Mouse (Mus musculus): ENCODE results near the gene Gm13757. TPM values are rescaled to one million over a fixed set of nuclear protein-coding genes. Genes with fewer than 3 reads are reported as not detected.

Gene Gm13757
- polyA plus RNA-seq, 1 experiment from 2014 or later: not detected

DNA sequence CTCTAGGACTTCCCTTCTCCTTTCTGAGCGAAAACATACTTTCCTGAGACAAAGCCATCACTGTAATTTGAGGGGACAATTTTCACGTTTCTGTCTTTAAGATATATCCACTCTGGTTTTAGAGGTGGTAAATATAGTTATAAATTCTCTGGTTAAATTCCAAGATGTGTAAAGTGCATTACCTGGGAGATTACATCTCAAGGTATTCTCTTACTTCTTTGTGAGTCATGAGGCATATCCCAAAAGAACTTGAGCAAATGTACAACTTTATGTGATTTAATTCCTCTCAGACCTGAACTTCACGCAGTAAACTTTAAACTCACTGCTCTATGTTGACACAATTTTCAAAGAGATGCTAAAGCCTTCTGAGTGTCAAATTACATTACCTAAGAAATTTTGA lies 42.6 kb downstream of the Gm13757 start, which contains the start of gene Olfr1179:
Olfr1179 (minus strand) TSS at position 101 of the 400 bp plus-strand sequence.
- H3K27ac ChIP-seq (ENCODE audit: low read length): no peak within 1 kb of the TSS
- DNase-seq (ENCODE audit: low spot score) (no peak), ATAC-seq (no peak)
- no peaks in the 10 kb centered on the region for H3K27me3 ChIP-seq (replicated peaks; ENCODE audit: insufficient read depth, low read length)
- no peak within 1 kb of the TSS for H3K4me3 ChIP-seq (ENCODE audit: low read depth, low read length)
- no peaks in the 10 kb centered on the region for H3K4me1 ChIP-seq (ENCODE audit: insufficient read depth, low read depth, low read length)
- H3K4me2 ChIP-seq (replicated peaks; ENCODE audit: low read depth, low read length): no peak within 1 kb of the TSS
- H3K9me3 ChIP-seq (ENCODE audit: low read length): no peaks in the 10 kb centered on the region
- no peak within 1 kb of the TSS for H3K9ac ChIP-seq (replicated peaks; ENCODE audit: low read depth)
- no peaks in the 10 kb centered on the region for H3K36me3 ChIP-seq (ENCODE audit: insufficient read depth, low read length)
- WGBS: 71% methylated on average over 3 of the region's 3 CpGs
- TF ChIP-seq EP300 (IDR thresholded peaks at IDR 0.05) (no peak), CTCF (IDR thresholded peaks at IDR 0.05) (no peak)

Other genes starting within 250 kb of the Gm13757 start
- not detected in 2 replicates for gene Olfr1170, start 220.8 kb downstream of the Gm13757 start, polyA plus RNA-seq (2015; fragmentation: Nextera tagmentation; extraction: Ambion mirVana)
- gene Olfr1173, start 169.3 kb downstream of the Gm13757 start, polyA plus RNA-seq (2015; fragmentation: Nextera tagmentation; extraction: Ambion mirVana): not detected in 2 replicates
- not detected in 2 replicates for gene Olfr1174-ps, start 134.0 kb downstream of the Gm13757 start, polyA plus RNA-seq (2015; fragmentation: Nextera tagmentation; extraction: Ambion mirVana)
- not detected in 2 replicates for gene Olfr1175-ps, start 121.9 kb downstream of the Gm13757 start, polyA plus RNA-seq (2015; fragmentation: Nextera tagmentation; extraction: Ambion mirVana)
- gene Olfr1176, start 112.4 kb downstream of the Gm13757 start, polyA plus RNA-seq (2015; fragmentation: Nextera tagmentation; extraction: Ambion mirVana): not detected in 2 replicates
- not detected in 2 replicates for gene Olfr1177-ps, start 102.6 kb downstream of the Gm13757 start, polyA plus RNA-seq (2015; fragmentation: Nextera tagmentation; extraction: Ambion mirVana)
- not detected in 2 replicates for gene Olfr1178, start 62.1 kb downstream of the Gm13757 start, polyA plus RNA-seq (2015; fragmentation: Nextera tagmentation; extraction: Ambion mirVana)
- not detected in 2 replicates for gene Olfr1179, start 42.7 kb downstream of the Gm13757 start, polyA plus RNA-seq (2015; fragmentation: Nextera tagmentation; extraction: Ambion mirVana)
- not detected in 2 replicates for gene Olfr1180, start 30.0 kb downstream of the Gm13757 start, polyA plus RNA-seq (2015; fragmentation: Nextera tagmentation; extraction: Ambion mirVana)
- not detected in 2 replicates for gene Olfr1181, start 23.0 kb downstream of the Gm13757 start, polyA plus RNA-seq (2015; fragmentation: Nextera tagmentation; extraction: Ambion mirVana)
- gene Olfr1183, start 5.7 kb upstream of the Gm13757 start, polyA plus RNA-seq (2015; fragmentation: Nextera tagmentation; extraction: Ambion mirVana): not detected in 2 replicates
- gene Olfr1184, start 34.5 kb upstream of the Gm13757 start, polyA plus RNA-seq (2015; fragmentation: Nextera tagmentation; extraction: Ambion mirVana): not detected in 2 replicates
- gene Olfr1185-ps1, start 44.2 kb upstream of the Gm13757 start, polyA plus RNA-seq (2015; fragmentation: Nextera tagmentation; extraction: Ambion mirVana): not detected in 2 replicates
- gene Olfr1186, start 69.4 kb upstream of the Gm13757 start, polyA plus RNA-seq (2015; fragmentation: Nextera tagmentation; extraction: Ambion mirVana): not detected in 2 replicates
- gene Olfr1188, start 107.8 kb upstream of the Gm13757 start, polyA plus RNA-seq (2015; fragmentation: Nextera tagmentation; extraction: Ambion mirVana): not detected in 2 replicates
- not detected in 2 replicates for gene Olfr1189, start 137.3 kb upstream of the Gm13757 start, polyA plus RNA-seq (2015; fragmentation: Nextera tagmentation; extraction: Ambion mirVana)
- gene Olfr1191-ps1, start 191.4 kb upstream of the Gm13757 start, polyA plus RNA-seq (2015; fragmentation: Nextera tagmentation; extraction: Ambion mirVana): not detected in 2 replicates
- not detected in 2 replicates for gene Olfr1192-ps1, start 199.4 kb upstream of the Gm13757 start, polyA plus RNA-seq (2015; fragmentation: Nextera tagmentation; extraction: Ambion mirVana)
- gene Olfr1193, start 226.5 kb upstream of the Gm13757 start, polyA plus RNA-seq (2015; fragmentation: Nextera tagmentation; extraction: Ambion mirVana): not detected in 2 replicates
- gene Olfr1195, start 240.1 kb upstream of the Gm13757 start, polyA plus RNA-seq (2015; fragmentation: Nextera tagmentation; extraction: Ambion mirVana): not detected in 2 replicates